Mouse (Mus musculus) liver, postnatal 0 days (tissue): ENCODE results near the gene Atp2c2.

Experiments used
- CTCF ChIP-seq: sonication (generic); IDR thresholded peaks from 2 replicates; pipeline ENCODE4 v1.5.1; 2016; ENCODE audit warnings: antibody characterized with exemption, low read depth
- EP300 ChIP-seq: IDR thresholded peaks from 2 replicates; pipeline ENCODE4 v1.6.1; 2016; ENCODE audit warnings: antibody characterized with exemption, low read depth, mild to moderate bottlenecking

DNA sequence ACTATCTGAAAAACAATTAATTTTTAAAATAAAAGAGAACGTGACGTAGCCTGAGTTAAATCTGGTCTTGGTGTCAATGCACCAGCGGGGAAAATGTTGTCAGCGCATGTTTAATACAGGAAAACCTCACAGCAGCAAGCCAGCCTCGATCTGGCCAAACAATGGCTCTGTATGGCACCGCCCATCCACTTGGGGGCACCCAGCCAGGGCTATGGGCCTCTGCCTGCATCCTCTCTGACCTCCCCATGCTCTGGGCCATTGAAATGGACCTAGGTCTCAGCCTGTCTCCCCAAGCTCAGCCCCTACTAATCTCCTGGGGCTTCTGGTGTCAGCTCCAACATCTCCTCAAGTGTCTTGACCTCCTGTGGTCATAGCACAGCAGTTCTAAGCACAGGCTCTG, 37.9 kb upstream of the Atp2c2 start:
- TF ChIP-seq CTCF (no peak), EP300 (no peak)
